Mouse (Mus musculus) liver, postnatal 0 days (tissue): ENCODE data around the gene Cln5. TPM values are rescaled to one million over a fixed set of nuclear protein-coding genes. Genes with fewer than 3 reads are reported as not detected.
A peak's percentile ranks its signal among the peaks of the same experiment; 100 is the strongest.

Source experiments
- ATAC-seq: fragments of 200-750 bp; cut with Nextera tagmentation; 2 replicates; pipeline ENCODE4 v1.8.0; 2017; ENCODE audit warnings: mild to moderate bottlenecking, moderate library complexity
- DNase-seq: peaks from one replicate; pipeline ENCODE4 v3.0.0-alpha.2; 2016
- H3K27ac ChIP-seq: fragments of 300-500 bp; sonication (generic); 2 replicates; pipeline ENCODE4 v1.5.1; 2014; ENCODE audit warnings: antibody characterized with exemption, moderate library complexity, mild to moderate bottlenecking, low read depth
- H3K27me3 ChIP-seq: fragments of 300-500 bp; sonication (generic); 2 replicates; pipeline ENCODE4 v1.6.1; 2014; ENCODE audit warnings: low read length, control low read depth, mixed read lengths; ENCODE audit not compliant: insufficient read depth
- H3K36me3 ChIP-seq: fragments of 300-500 bp; sonication (generic); replicated peaks from 2 replicates; pipeline ENCODE4 v1.6.1; 2014; ENCODE audit warnings: mild to moderate bottlenecking, control low read depth, low read length, moderate library complexity, mixed read lengths; ENCODE audit not compliant: insufficient read depth
- H3K4me1 ChIP-seq: fragments of 300-500 bp; sonication (generic); 2 replicates; pipeline ENCODE4 v1.6.1; 2014; ENCODE audit warnings: antibody characterized with exemption, mild to moderate bottlenecking, control low read depth; ENCODE audit not compliant: insufficient read depth
- H3K4me2 ChIP-seq: fragments of 300-500 bp; sonication (generic); 2 replicates; pipeline ENCODE4 v1.6.1; 2014; ENCODE audit warnings: low read depth, mild to moderate bottlenecking, low read length, moderate library complexity, mixed read lengths
- H3K4me3 ChIP-seq: fragments of 300-500 bp; sonication (generic); 2 replicates; pipeline ENCODE4 v1.5.1; 2014; ENCODE audit warnings: low read depth, low read length
- H3K9ac ChIP-seq: fragments of 300-500 bp; sonication (generic); replicated peaks from 2 replicates; pipeline ENCODE4 v1.6.1; 2014; ENCODE audit warnings: mild to moderate bottlenecking, moderate library complexity
- H3K9me3 ChIP-seq: fragments of 300-500 bp; sonication (generic); 2 replicates; pipeline ENCODE4 v1.6.1; 2016; ENCODE audit warnings: mild to moderate bottlenecking, control low read depth, low read length, mixed read lengths
- CTCF ChIP-seq: sonication (generic); IDR thresholded peaks from 2 replicates; pipeline ENCODE4 v1.5.1; 2016; ENCODE audit warnings: antibody characterized with exemption, low read depth
- EP300 ChIP-seq: IDR thresholded peaks from 2 replicates; pipeline ENCODE4 v1.6.1; 2016; ENCODE audit warnings: antibody characterized with exemption, low read depth, mild to moderate bottlenecking
- WGBS: fragments of 180-500 bp; shearing (Covaris S2); extraction: QIAGEN DNeasy Blood & Tissue Kit; methylation state at CpG from one replicate; pipeline ENCODE4 v1.1.7; 2014; ENCODE audit not compliant: insufficient replicate concordance; 5-methylcytosine and 5-hydroxymethylcytosine counted together
- polyA plus RNA-seq: library from polyadenylated mRNA; unstranded; fragments of >200 nt; fragmentation: Nextera tagmentation; extraction: Ambion mirVana; gene quantifications from 2 replicates; pipeline ENCODE4 v1.2.1, GENCODE M21; 2015

Gene Cln5
- polyA plus RNA-seq, 1 experiment from 2014 or later = 15.2 TPM

- no peak for ATAC-seq
- no peaks in the 10 kb centered on the region for H3K27me3 ChIP-seq
- H3K27ac ChIP-seq = no peak overlapping the region
- DNase-seq = peak; percentile 83
- no peak overlapping the region for H3K9ac ChIP-seq
- no peaks in the 10 kb centered on the region for H3K36me3 ChIP-seq
- H3K4me1 ChIP-seq = peaks cover 12% of the 10 kb centered on the region
- 8% methylated on average over 10 of the region's 10 CpGs for whole genome bisulfite sequencing
- no peak for TF ChIP-seq EP300
- TF ChIP-seq CTCF = peak; percentile 87
- no peaks in the 10 kb centered on the region for H3K9me3 ChIP-seq
- H3K4me2 ChIP-seq = peak overlapping the region; percentile 13; the same call in 1 of the 2 replicates
- no peak overlapping the region for H3K4me3 ChIP-seq
These were observed 4.5 kb upstream of the Cln5 start for GRCm38 (mm10) chr14:103065294-103066167.

GRCm38 (mm10) chr14:103069465-103069863 lies 552 bp upstream of the Cln5 start:
- H3K36me3 ChIP-seq = peaks cover 24% of the 10 kb centered on the region
- DNase-seq (no peak), ATAC-seq (peak; percentile 1)
- H3K27me3 ChIP-seq = no peaks in the 10 kb centered on the region
- H3K4me1 ChIP-seq = peaks cover 14% of the 10 kb centered on the region
- WGBS = 20% methylated on average over 12 of the region's 12 CpGs
- H3K4me2 ChIP-seq = peak overlapping the region; percentile 97
- H3K4me3 ChIP-seq = peak overlapping the region; percentile 78
- TF ChIP-seq CTCF (no peak), EP300 (no peak)
- H3K27ac ChIP-seq = peak overlapping the region; percentile 93
- H3K9me3 ChIP-seq = no peaks in the 10 kb centered on the region
- H3K9ac ChIP-seq = peak overlapping the region; percentile 78

- H3K36me3 ChIP-seq = peaks cover 34% of the 10 kb centered on the region
- peaks cover 8% of the 10 kb centered on the region for H3K4me1 ChIP-seq
- H3K9me3 ChIP-seq = no peaks in the 10 kb centered on the region
- H3K4me2 ChIP-seq = peak overlapping the region; percentile 97
- H3K27ac ChIP-seq = peak overlapping the region; percentile 93
- WGBS = 0% methylated on average over 10 of the region's 10 CpGs
- no peaks in the 10 kb centered on the region for H3K27me3 ChIP-seq
- TF ChIP-seq CTCF (no peak), EP300 (no peak)
- peak overlapping the region; percentile 78 for H3K4me3 ChIP-seq
- ATAC-seq (no peak), DNase-seq (peak; percentile 31)
- H3K9ac ChIP-seq = peak overlapping the region; percentile 78
These were observed 774 bp downstream of the Cln5 start for GRCm38 (mm10) chr14:103070790-103071189.

- 87% methylated on average over 12 of the region's 12 CpGs for WGBS
- H3K4me2 ChIP-seq = peak overlapping the region; percentile 97
- H3K9ac ChIP-seq = no peak overlapping the region
These were observed 1.5 kb downstream of the Cln5 start for GRCm38 (mm10) chr14:103071471-103071870.

GRCm38 (mm10) chr14:103072731-103073130 lies 2.7 kb downstream of the Cln5 start:
- no peak overlapping the region for H3K4me3 ChIP-seq
- H3K36me3 ChIP-seq = peaks cover 48% of the 10 kb centered on the region
- H3K4me2 ChIP-seq = no peak overlapping the region
- no peak overlapping the region for H3K9ac ChIP-seq
- no peak overlapping the region for H3K27ac ChIP-seq
- TF ChIP-seq CTCF (no peak), EP300 (no peak)
- ATAC-seq = no peak
- DNase-seq = no peak
- 84% methylated on average over 4 of the region's 4 CpGs for WGBS
- H3K9me3 ChIP-seq = no peaks in the 10 kb centered on the region
- H3K27me3 ChIP-seq = no peaks in the 10 kb centered on the region
- H3K4me1 ChIP-seq = peaks cover 8% of the 10 kb centered on the region

More at GRCm38 (mm10) chr14:103071471-103071870, 1.5 kb downstream of the Cln5 start:
- Histone ChIP-seq H3K4me1 (peaks cover 8% of the 10 kb centered on the region), H3K27ac (no peak overlapping the region; the same call in 1 of the 2 replicates), H3K27me3 (no peaks in the 10 kb centered on the region), H3K36me3 (peaks cover 39% of the 10 kb centered on the region), H3K4me3 (no peak overlapping the region), H3K9me3 (no peaks in the 10 kb centered on the region)
- ATAC-seq (no peak), DNase-seq (no peak)
- TF ChIP-seq EP300 (no peak), CTCF (no peak)

GRCm38 (mm10) chr14:103073825-103074224 lies 3.8 kb downstream of the Cln5 start:
- no peaks in the 10 kb centered on the region for H3K27me3 ChIP-seq
- TF ChIP-seq EP300 = no peak
- TF ChIP-seq CTCF = no peak
- H3K9ac ChIP-seq = no peak overlapping the region
- peaks cover 8% of the 10 kb centered on the region for H3K4me1 ChIP-seq
- DNase-seq = no peak
- H3K36me3 ChIP-seq = peaks cover 50% of the 10 kb centered on the region
- no peak overlapping the region for H3K27ac ChIP-seq
- no peak for ATAC-seq
- H3K9me3 ChIP-seq = no peaks in the 10 kb centered on the region
- 89% methylated on average over 8 of the region's 8 CpGs for WGBS
- no peak overlapping the region for H3K4me2 ChIP-seq
- H3K4me3 ChIP-seq = no peak overlapping the region
